Mouse (Mus musculus) heart, adult 11 months (tissue): ENCODE measurements at regions not wholly inside any gene's neighbourhood (a gene's known extent, or its start where the extent isn't known, plus 50 kb on each side); places are given as distances from the start of the nearest gene placed in this dataset.

Experiments
- DNase-seq: peaks from one replicate; pipeline ENCODE4 v3.0.0; 2022

DNA sequence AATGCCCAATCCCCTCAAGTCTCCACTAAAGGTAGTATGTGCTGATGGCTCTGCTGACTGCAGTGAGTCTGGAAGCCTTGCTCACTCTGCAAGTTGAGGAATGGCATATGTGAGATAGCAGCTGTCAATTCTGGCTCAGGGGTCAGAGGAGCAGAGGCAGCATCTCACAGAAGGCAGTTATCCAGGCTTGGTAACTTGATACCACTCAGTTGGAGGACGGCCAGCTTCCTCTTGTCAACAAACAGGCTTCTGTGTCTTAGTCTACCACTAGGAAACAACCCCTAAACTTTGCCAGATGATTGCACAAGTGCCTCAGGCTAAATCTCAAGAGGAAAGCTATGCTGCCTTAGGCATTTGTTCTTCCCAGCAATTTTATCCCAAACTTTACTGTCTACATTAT is 55.7 kb upstream of the Gabre start:
- peak; percentile 92 for DNase-seq

DNA sequence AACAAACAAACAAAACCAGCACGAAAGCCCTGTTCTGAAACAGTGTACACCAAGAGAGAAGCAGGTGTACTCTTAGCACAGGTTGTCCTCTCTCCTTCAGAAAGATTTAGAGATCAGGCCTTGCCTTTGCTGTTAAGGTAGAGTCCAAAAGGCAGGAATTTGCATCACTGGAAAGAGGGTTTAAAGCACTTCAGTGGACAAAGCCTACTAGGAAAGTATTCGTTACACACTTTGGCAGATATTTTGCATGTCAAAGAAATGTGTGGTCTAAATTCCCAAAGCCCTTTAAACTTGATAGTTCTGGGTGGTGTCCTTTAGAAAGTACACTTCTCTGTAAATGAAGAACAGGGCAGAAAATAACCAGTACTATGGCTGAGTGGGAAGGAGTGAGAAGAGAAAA is 54.2 kb upstream of the Gabre start:
- no peak for DNase-seq
